Mouse (Mus musculus) CH12.LX (cell line): Measurements from ENCODE around the gene Atg16l1.

ENCODE experiments used
- CTCF ChIP-seq, 2 experiments: IDR thresholded peaks in 1 of 2; conservative IDR thresholded peaks in 1 of 2; 2 replicates each; pipeline ENCODE4 v1.5.1; 2011 to 2012; ENCODE audit warnings: low read depth in 2 of 2, low read length in 2 of 2, improper control_type of control experiment in 1 of 2, inconsistent platforms in 1 of 2, mild to moderate bottlenecking in 1 of 2, moderate library complexity in 1 of 2
- MYC ChIP-seq: IDR thresholded peaks from 2 replicates; pipeline ENCODE4 v1.6.1; 2011; ENCODE audit warnings: low read depth, mild to moderate bottlenecking, improper control_type of control experiment, low read length
- POLR2A ChIP-seq: IDR thresholded peaks from 2 replicates; pipeline ENCODE4 v1.6.1; 2011; ENCODE audit warnings: low read depth, mild to moderate bottlenecking, improper control_type of control experiment, low read length
- SIN3A ChIP-seq: IDR thresholded peaks from 2 replicates; pipeline ENCODE4 v1.6.1; 2012; ENCODE audit warnings: low read length, improper control_type of control experiment, inconsistent platforms
- SMC3 ChIP-seq: IDR thresholded peaks from 2 replicates; pipeline ENCODE4 v1.6.1; 2011; ENCODE audit warnings: low read depth, low read length, improper control_type of control experiment
- USF1 ChIP-seq: IDR thresholded peaks from 2 replicates; pipeline ENCODE4 v1.6.1; 2014; ENCODE audit warnings: low read depth, mild to moderate bottlenecking, inconsistent platforms, low read length, improper control_type of control experiment
- USF2 ChIP-seq: conservative IDR thresholded peaks from 2 replicates; pipeline ENCODE4 v1.6.1; 2011; ENCODE audit warnings: low read depth, low read length, improper control_type of control experiment
- ZNF384 ChIP-seq: IDR thresholded peaks from 2 replicates; pipeline ENCODE4 v1.6.1; 2012; ENCODE audit warnings: low read depth, low read length, improper control_type of control experiment, inconsistent platforms

DNA sequence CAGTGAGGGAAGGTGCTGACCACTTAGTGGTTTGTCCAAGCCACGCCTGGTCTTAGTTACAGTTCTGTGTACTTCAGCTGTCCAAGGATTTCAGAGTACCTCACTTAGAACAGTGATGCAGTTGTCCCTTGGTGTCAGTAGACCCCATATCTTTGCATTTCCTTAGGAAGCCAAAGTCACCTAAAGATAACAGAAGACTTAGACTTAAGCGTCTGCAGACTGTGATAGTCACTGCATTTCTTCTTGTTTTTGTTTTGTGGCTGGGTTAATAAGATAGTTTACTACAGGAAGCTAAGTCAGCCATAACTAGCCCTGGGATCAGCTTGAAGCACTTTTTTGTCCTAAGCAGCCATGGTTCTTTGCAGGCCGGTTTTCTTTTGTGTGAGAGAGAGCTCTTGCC lies 14.8 kb downstream of the Atg16l1 start:
- TF ChIP-seq USF1: no peak
- no peak for TF ChIP-seq CTCF (conservative IDR thresholded peaks at IDR 0.05 in 1 of 2, IDR thresholded peaks at IDR 0.05 in 1 of 2; ENCODE audit: low read depth in 2 of 2, low read length in 2 of 2)
- TF ChIP-seq MYC: no peak
- no peak for TF ChIP-seq ZNF384
- TF ChIP-seq SIN3A: no peak
- TF ChIP-seq SMC3: no peak
- no peak for TF ChIP-seq USF2
- TF ChIP-seq POLR2A: no peak
